Mouse (Mus musculus) left cerebral cortex, postnatal 25 days (tissue): Measurements from ENCODE around the gene Ctu2. TPM values are rescaled to one million over a fixed set of nuclear protein-coding genes. Genes with fewer than 3 reads are reported as not detected.

Experiments used
- DNase-seq, 2 experiments: peaks; one replicate each; pipeline ENCODE4 v3.0.0; 2022; ENCODE audit warnings: low spot score in 2 of 2, mixed read lengths in 1 of 2
- intact Hi-C: fragments of 180-260 bp; cut with DNase I; formaldehyde crosslinking; loops from one replicate; pipeline ENCODE4 v1.15.1; 2025
- microRNA-seq, 2 experiments: library from miRNA; unstranded; fragments of <30 nt; microRNA quantifications; one replicate each; pipeline ENCODE4 v1.2.0; 2022
- total RNA-seq, 2 experiments: library from RNA; stranded (reverse); gene quantifications; 2 replicates each; pipeline ENCODE4 v1.2.3; 2021

Gene Ctu2
- total RNA-seq, 2 experiments from 2014 or later = 19.5 to 23.2 TPM

- DNase-seq = no peak
- intact Hi-C loops = no loop called here
Measured at GRCm38 (mm10) chr8:122526084-122526483, 50.1 kb downstream of the Ctu2 start.

- DNase-seq = no peak
- intact Hi-C loops = no loop called here
Measured at GRCm38 (mm10) chr8:122526526-122527170, 50.7 kb downstream of the Ctu2 start.

- no peak for DNase-seq
- intact Hi-C loops = no loop called here
Measured at GRCm38 (mm10) chr8:122527937-122528336, 52.0 kb downstream of the Ctu2 start.

GRCm38 (mm10) chr8:122529159-122529558 lies 53.2 kb downstream of the Ctu2 start:
- intact Hi-C loops = no loop called here
- no peak for DNase-seq

GRCm38 (mm10) chr8:122531312-122531711 lies 55.4 kb downstream of the Ctu2 start:
- no peak for DNase-seq
- intact Hi-C loops = no loop called here

Small RNAs within 50 kb of the gene (microRNA-seq; reads per million reads assigned to microRNA genes)
- gene Gm24366 = 0 reads per million in 2 experiments

Other genes with a start within 250 kb of the Ctu2 start
- 10 to 100 TPM; 36.9 to 39.3 TPM for gene Zfpm1, start 194.0 kb upstream of the Ctu2 start, total RNA-seq
- 1 to 10 TPM; 7.0 to 7.2 TPM for gene Trhr2, start 115.4 kb upstream of the Ctu2 start, total RNA-seq
- gene Zc3h18, start 99.5 kb upstream of the Ctu2 start, total RNA-seq = 10 to 100 TPM; 35.7 to 39.1 TPM
- not detected for gene Il17c, start 54.1 kb upstream of the Ctu2 start, total RNA-seq
- 1 to 10 TPM; 7.8 to 8.4 TPM for gene Cyba, start 43.2 kb upstream of the Ctu2 start, total RNA-seq
- 10 to 100 TPM; 26.8 to 29.4 TPM for gene Mvd, start 32.7 kb upstream of the Ctu2 start, total RNA-seq
- under 1 TPM; 0.64 to 0.66 TPM for gene Snai3, start 15.4 kb upstream of the Ctu2 start, total RNA-seq
- 10 to 100 TPM; 33.7 to 41.6 TPM for gene Rnf166, start 79 bp upstream of the Ctu2 start, total RNA-seq
- gene Piezo1, start 75.2 kb downstream of the Ctu2 start, total RNA-seq = 1 to 10 TPM; 5.6 to 6.3 TPM
- gene Cdt1, start 91.9 kb downstream of the Ctu2 start, total RNA-seq = 1 to 10 TPM; 1.7 to 3.1 TPM
- 10 to 100 TPM; 56.6 to 60.4 TPM for gene Aprt, start 100.8 kb downstream of the Ctu2 start, total RNA-seq
- gene Galns, start 135.3 kb downstream of the Ctu2 start, total RNA-seq = 1 to 10 TPM; 7.4 to 9.1 TPM
- 10 to 100 TPM; 81.3 to 87.8 TPM for gene Trappc2l, start 135.5 kb downstream of the Ctu2 start, total RNA-seq
- gene Pabpn1l, start 146.6 kb downstream of the Ctu2 start, total RNA-seq = not detected
- 10 to 100 TPM; 31.7 to 41.5 TPM for gene Cbfa2t3, start 223.0 kb downstream of the Ctu2 start, total RNA-seq